Mouse (Mus musculus) heart, embryonic 15.5 days (tissue): ENCODE results near the gene Nlgn3. TPM values are rescaled to one million over a fixed set of nuclear protein-coding genes. Genes with fewer than 3 reads are reported as not detected.
"Not testable (repeated sequence)": the region's sequence is repeated elsewhere in the genome, so short reads cannot be mapped to it uniquely, and the experiment has no call there.

ENCODE experiments used
- ATAC-seq: fragments of 200-750 bp; cut with Nextera tagmentation; replicated peaks from 2 replicates; pipeline ENCODE4 v1.8.0; 2017; ENCODE audit warnings: low read depth, moderate TSS enrichment; ENCODE audit not compliant: insufficient number of reproducible peaks, insufficient read depth, low FRiP score
- H3K27ac ChIP-seq: fragments of 300-500 bp; sonication (generic); 2 replicates; pipeline ENCODE4 v1.5.1; 2015; ENCODE audit warnings: mild to moderate bottlenecking, inconsistent platforms
- H3K27me3 ChIP-seq: fragments of 300-500 bp; sonication (generic); 2 replicates; pipeline ENCODE4 v1.6.1; 2015; ENCODE audit warnings: inconsistent platforms
- H3K36me3 ChIP-seq: fragments of 300-500 bp; sonication (generic); 2 replicates; pipeline ENCODE4 v1.6.1; 2015; ENCODE audit warnings: mild to moderate bottlenecking, inconsistent platforms
- H3K4me1 ChIP-seq: fragments of 300-500 bp; sonication (generic); replicated peaks from 2 replicates; pipeline ENCODE4 v1.6.1; 2015; ENCODE audit warnings: inconsistent platforms
- H3K4me2 ChIP-seq: fragments of 300-500 bp; sonication (generic); 2 replicates; pipeline ENCODE4 v1.6.1; 2015; ENCODE audit warnings: inconsistent platforms, mild to moderate bottlenecking, moderate library complexity
- H3K4me3 ChIP-seq: fragments of 300-500 bp; sonication (generic); 2 replicates; pipeline ENCODE4 v1.5.1; 2015; ENCODE audit warnings: mild to moderate bottlenecking, inconsistent platforms
- H3K9ac ChIP-seq: fragments of 300-500 bp; sonication (generic); 2 replicates; pipeline ENCODE4 v1.6.1; 2015; ENCODE audit warnings: mild to moderate bottlenecking, inconsistent platforms
- H3K9me3 ChIP-seq: fragments of 300-500 bp; sonication (generic); replicated peaks from 2 replicates; pipeline ENCODE4 v1.6.1; 2016; ENCODE audit warnings: inconsistent platforms
- WGBS: fragments of 180-500 bp; shearing (Covaris S2); methylation state at CpG from one replicate; pipeline ENCODE4 v1.1.7; 2015; ENCODE audit warnings: mixed read lengths; 5-methylcytosine and 5-hydroxymethylcytosine counted together
- polyA plus RNA-seq: library from polyadenylated mRNA; unstranded; fragments of >200 nt; fragmentation: Nextera tagmentation; extraction: Ambion mirVana; gene quantifications from 2 replicates; pipeline ENCODE4 v1.2.1, GENCODE M21; 2015

The Nlgn3 gene
- polyA plus RNA-seq, 1 experiment from 2014 or later, result 1.7 TPM

GRCm38 (mm10) chrX:101338666-101339065 lies 39.7 kb downstream of the Nlgn3 start:
- H3K4me2 ChIP-seq, result no peak overlapping the region
- WGBS, result 47% methylated on average over 4 of the region's 4 CpGs
- H3K4me3 ChIP-seq, result no peak overlapping the region
- no peak overlapping the region for H3K27ac ChIP-seq
- no peaks in the 10 kb centered on the region for H3K4me1 ChIP-seq
- H3K27me3 ChIP-seq, result no peaks in the 10 kb centered on the region
- H3K9me3 ChIP-seq, result no peaks in the 10 kb centered on the region
- no peak for ATAC-seq
- H3K9ac ChIP-seq, result no peak overlapping the region
- H3K36me3 ChIP-seq, result no peaks in the 10 kb centered on the region

GRCm38 (mm10) chrX:101342837-101343236 lies 43.9 kb downstream of the Nlgn3 start:
- WGBS, result 58% methylated on average over 2 of the region's 2 CpGs
- not testable (repeated sequence) for ATAC-seq

DNA sequence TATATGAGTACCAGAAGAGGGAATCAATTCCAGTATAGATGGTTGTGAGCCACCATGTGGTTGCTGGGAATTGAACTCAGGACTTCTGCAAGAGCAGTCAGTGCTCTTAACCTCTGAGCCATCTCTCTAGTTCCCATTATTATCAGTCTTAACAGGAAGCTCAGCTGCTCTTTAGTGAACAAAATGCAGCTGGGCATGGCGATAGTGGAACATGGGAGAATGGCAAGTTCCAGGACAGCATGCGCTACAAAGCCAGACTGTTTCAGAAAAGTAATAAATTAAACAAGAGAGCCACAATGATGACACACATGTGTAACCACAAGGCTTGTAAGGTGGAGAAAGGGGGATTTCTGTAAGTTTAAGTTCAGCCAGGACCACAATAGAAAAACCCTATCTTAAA lies 46.5 kb downstream of the Nlgn3 start:
- 80% methylated on average over 2 of the region's 2 CpGs for WGBS

More at GRCm38 (mm10) chrX:101342837-101343236, 43.9 kb downstream of the Nlgn3 start:
- H3K4me1 ChIP-seq, H3K27ac ChIP-seq, H3K9me3 ChIP-seq, H3K4me3 ChIP-seq, H3K36me3 ChIP-seq, H3K27me3 ChIP-seq, H3K9ac ChIP-seq, H3K4me2 ChIP-seq: not testable (repeated sequence)

DNA sequence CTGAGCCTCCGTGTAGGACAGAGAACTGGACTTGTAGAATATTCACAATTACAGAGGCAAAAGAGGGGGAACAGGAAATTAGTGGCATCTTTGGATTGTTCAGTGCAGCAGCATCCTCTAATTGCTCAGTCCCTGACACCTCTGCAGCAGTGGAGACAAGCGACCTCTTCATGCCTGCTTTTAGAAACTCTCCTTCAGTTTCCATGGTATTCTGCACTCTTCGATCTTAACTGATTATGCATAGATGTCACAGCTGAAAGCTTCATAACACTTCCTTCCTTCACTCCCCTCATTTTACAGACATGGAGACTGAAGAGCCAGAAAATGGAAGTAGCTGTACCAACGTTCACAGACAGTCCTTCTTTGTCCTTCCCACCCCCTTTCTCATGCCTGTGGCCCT lies 47.5 kb downstream of the Nlgn3 start:
- WGBS, result 45% methylated on average over 4 of the region's 4 CpGs
- H3K4me1 ChIP-seq, result 0 out of 2 replicates have a peak, but pooled peaks cover 2% of the 10 kb centered on the region
- H3K4me2 ChIP-seq, result no peak overlapping the region
- no peak overlapping the region for H3K4me3 ChIP-seq
- H3K27ac ChIP-seq, result no peak overlapping the region
- no peak overlapping the region for H3K9ac ChIP-seq
- H3K9me3 ChIP-seq, result no peaks in the 10 kb centered on the region
- ATAC-seq, result no peak
- H3K27me3 ChIP-seq, result no peaks in the 10 kb centered on the region
- no peaks in the 10 kb centered on the region for H3K36me3 ChIP-seq

More for the DNA sequence above, 46.5 kb downstream of the Nlgn3 start:
- Histone ChIP-seq H3K27ac (no peak overlapping the region), H3K4me3 (no peak overlapping the region), H3K4me1 (no peaks in the 10 kb centered on the region), H3K9ac (no peak overlapping the region), H3K36me3 (no peaks in the 10 kb centered on the region), H3K4me2 (no peak overlapping the region), H3K9me3 (no peaks in the 10 kb centered on the region), H3K27me3 (no peaks in the 10 kb centered on the region)
- no peak for ATAC-seq

DNA sequence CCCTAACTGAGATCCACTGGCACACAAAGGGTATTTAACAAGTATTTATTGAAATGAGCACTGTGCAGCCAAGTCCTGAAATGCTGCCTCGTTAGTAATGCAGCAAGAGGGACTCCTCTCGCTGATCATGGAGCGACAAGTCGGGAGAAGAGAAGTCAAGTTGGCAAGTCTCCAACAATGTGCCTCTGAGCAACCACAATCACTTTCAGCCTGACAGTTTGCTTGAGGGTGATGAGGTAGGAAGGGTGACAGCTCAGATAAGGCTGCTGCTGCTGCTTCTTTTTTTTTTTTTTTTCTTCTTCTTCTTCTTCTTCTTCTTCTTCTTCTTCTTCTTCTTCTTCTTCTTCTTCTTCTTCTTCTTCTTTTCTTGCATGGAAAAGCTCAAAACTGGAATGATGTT lies 52.2 kb downstream of the Nlgn3 start:
- 20% methylated on average over 4 of the region's 4 CpGs for WGBS
- Histone ChIP-seq H3K4me2 (no peak overlapping the region), H3K36me3 (no peaks in the 10 kb centered on the region), H3K4me3 (no peak overlapping the region), H3K27me3 (no peaks in the 10 kb centered on the region), H3K27ac (no peak overlapping the region), H3K9ac (no peak overlapping the region), H3K9me3 (no peaks in the 10 kb centered on the region), H3K4me1 (0 out of 2 replicates have a peak, but pooled peaks cover 2% of the 10 kb centered on the region)
- no peak for ATAC-seq

DNA sequence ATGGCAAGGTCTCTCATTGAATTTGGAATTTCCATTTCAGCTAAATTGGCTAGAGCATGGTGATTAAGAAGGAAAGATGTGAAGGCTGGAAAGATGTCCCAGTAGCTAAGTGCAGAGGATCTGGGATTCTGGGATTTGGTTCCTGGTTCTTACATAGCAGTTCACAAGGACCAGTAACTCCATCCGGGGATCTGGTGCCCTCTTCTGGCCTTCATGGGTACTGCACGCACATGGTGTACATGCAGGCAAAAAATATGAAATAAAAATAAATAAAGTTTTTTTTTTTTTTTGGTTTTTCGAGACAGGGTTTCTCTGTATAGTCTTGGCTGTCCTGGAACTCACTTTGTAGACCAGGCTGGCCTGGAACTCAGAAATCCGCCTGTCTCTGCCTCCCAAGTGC lies 59.9 kb downstream of the Nlgn3 start:
- H3K27me3 ChIP-seq, ATAC-seq, H3K4me3 ChIP-seq, H3K4me1 ChIP-seq, H3K9ac ChIP-seq, H3K27ac ChIP-seq, H3K9me3 ChIP-seq, H3K36me3 ChIP-seq, H3K4me2 ChIP-seq: not testable (repeated sequence)
- WGBS, result 63% methylated on average over 4 of the region's 4 CpGs

DNA sequence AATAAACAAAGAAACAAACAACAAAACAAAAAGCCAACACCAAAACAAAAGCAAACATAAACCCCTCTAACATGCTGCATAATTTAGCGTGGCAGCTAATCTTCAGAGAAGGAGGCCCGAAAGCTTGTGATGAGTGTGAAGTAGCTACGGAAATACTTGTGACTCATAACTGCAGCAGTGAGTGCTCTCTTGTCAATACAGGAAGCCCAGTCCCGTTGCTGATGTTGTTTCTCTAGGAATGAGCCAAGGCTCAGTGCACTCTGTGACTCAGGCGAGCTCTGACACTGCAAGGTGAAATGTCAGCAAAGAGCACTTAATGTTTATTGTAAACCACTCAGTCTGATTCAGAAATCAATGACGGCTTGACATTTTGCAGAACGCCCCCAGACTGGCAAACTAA lies 70.0 kb downstream of the Nlgn3 start:
- no peak overlapping the region for H3K27ac ChIP-seq
- ATAC-seq, result no peak
- H3K36me3 ChIP-seq, result no peaks in the 10 kb centered on the region
- H3K27me3 ChIP-seq, result no peaks in the 10 kb centered on the region
- no peaks in the 10 kb centered on the region for H3K9me3 ChIP-seq
- no peak overlapping the region for H3K4me2 ChIP-seq
- no peak overlapping the region for H3K9ac ChIP-seq
- H3K4me3 ChIP-seq, result no peak overlapping the region
- no peaks in the 10 kb centered on the region for H3K4me1 ChIP-seq
- WGBS, result 36% methylated on average over 7 of the region's 7 CpGs

DNA sequence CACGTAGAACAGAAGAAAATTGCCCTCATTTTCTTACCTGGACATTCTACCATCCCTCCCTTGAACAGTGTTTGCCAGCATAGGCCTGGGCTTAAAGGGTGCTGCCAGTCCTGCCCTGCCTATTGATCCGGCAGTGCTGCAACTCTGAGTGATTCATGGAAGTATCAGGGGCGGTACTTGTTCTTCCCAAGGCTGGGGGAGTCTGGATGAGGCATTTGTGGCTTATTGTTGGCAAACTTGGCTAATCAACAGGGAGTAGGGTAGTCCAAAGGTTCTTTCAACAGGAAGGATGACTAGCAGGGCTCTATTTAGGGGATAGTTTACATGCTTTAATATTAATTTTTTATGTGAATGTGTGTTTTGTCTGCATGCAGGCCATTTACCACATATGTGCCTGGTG lies 71.6 kb downstream of the Nlgn3 start:
- Histone ChIP-seq H3K4me2 (no peak overlapping the region), H3K9ac (no peak overlapping the region), H3K9me3 (no peaks in the 10 kb centered on the region), H3K27me3 (no peaks in the 10 kb centered on the region), H3K4me1 (no peaks in the 10 kb centered on the region; the same call in 1 of the 2 replicates), H3K36me3 (no peaks in the 10 kb centered on the region), H3K4me3 (no peak overlapping the region), H3K27ac (no peak overlapping the region)
- ATAC-seq, result no peak
- WGBS, result 74% methylated on average over 3 of the region's 3 CpGs

DNA sequence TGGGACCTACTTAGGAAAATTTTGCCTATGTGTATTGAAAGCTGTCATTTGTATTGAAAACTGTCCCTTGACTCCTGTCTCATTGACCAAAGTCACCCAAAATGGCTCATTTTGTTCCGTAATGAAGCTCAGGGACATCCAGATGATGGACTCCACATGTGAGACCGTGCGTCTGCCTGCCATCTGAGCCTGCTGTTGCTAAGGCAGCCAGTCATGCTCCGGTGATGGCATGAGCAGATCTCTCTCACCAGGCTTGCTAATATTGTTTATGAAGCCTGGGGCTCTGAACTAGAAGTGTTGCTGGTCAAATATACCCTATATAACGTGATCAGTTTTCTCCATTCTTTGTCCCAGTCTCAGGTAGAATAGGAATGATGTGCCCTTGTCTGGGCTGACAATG lies 74.0 kb downstream of the Nlgn3 start:
- H3K4me3 ChIP-seq, result no peak overlapping the region
- WGBS, result 61% methylated on average over 5 of the region's 5 CpGs
- no peak overlapping the region for H3K4me2 ChIP-seq
- no peaks in the 10 kb centered on the region for H3K9me3 ChIP-seq
- no peak overlapping the region for H3K27ac ChIP-seq
- no peaks in the 10 kb centered on the region for H3K27me3 ChIP-seq
- ATAC-seq, result no peak
- no peak overlapping the region for H3K9ac ChIP-seq
- H3K36me3 ChIP-seq, result no peaks in the 10 kb centered on the region
- no peaks in the 10 kb centered on the region; the same call in 1 of the 2 replicates for H3K4me1 ChIP-seq

Other genes with a start within 250 kb of the Nlgn3 start
- 0.29 and 0.45 TPM in 2 replicates for gene Tex11, start 239.5 kb upstream of the Nlgn3 start, polyA plus RNA-seq
- gene Slc7a3, start 213.1 kb upstream of the Nlgn3 start, polyA plus RNA-seq, result 0.26 and 0.80 TPM in 2 replicates
- 34.3 and 39.7 TPM in 2 replicates for gene Snx12, start 76.6 kb upstream of the Nlgn3 start, polyA plus RNA-seq
- 1.4 and 1.9 TPM in 2 replicates for gene Foxo4, start 44.6 kb upstream of the Nlgn3 start, polyA plus RNA-seq
- gene Gm614, start 35.2 kb upstream of the Nlgn3 start, polyA plus RNA-seq, result not detected in 2 replicates
- gene Il2rg, start 30.9 kb upstream of the Nlgn3 start, polyA plus RNA-seq, result 17.3 and 31.0 TPM in 2 replicates
- not detected in 2 replicates for gene Gm20489, start 30.1 kb upstream of the Nlgn3 start, polyA plus RNA-seq
- gene Med12, start 25.1 kb upstream of the Nlgn3 start, polyA plus RNA-seq, result 17.0 and 24.2 TPM in 2 replicates
- 0.21 and 0.91 TPM in 2 replicates for gene Gjb1, start 77.2 kb downstream of the Nlgn3 start, polyA plus RNA-seq
- gene Zmym3, start 121.7 kb downstream of the Nlgn3 start, polyA plus RNA-seq, result 22.1 and 24.6 TPM in 2 replicates
- gene Nono, start 130.2 kb downstream of the Nlgn3 start, polyA plus RNA-seq, result 209 and 253 TPM in 2 replicates
- 77.1 and 88.5 TPM in 2 replicates for gene Itgb1bp2, start 149.9 kb downstream of the Nlgn3 start, polyA plus RNA-seq
- 6.3 and 7.8 TPM in 2 replicates for gene Taf1, start 233.6 kb downstream of the Nlgn3 start, polyA plus RNA-seq